ENCODE assay signal across 17 mouse cellular contexts in the genomic region with DNA sequence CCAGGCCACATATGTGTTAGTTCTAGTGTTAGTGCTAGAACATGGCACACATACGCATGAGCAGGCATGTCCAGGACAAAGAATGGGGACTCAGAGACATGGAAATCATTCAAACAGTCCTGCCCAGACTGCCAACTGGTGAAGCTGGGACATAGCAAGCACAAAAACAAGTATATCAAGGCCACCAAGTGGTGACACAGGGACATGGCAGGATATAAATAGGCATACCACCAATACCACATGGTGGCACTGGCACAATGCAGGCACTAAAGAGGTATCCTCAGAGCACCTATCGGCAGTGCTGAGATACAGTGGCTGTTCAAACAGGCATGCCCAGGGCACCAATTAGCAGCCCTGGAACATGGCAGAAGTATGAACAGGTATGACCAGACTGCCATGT. TPM values are rescaled to one million over a fixed set of nuclear protein-coding genes. Genes with fewer than 3 reads are reported as not detected.
DNase-seq lines count a peak whose midpoint lies in the region; ATAC-seq and TF ChIP-seq lines count a peak whose summit lies in the region.
"Had no signal": no experiment of that assay in that cellular context is flagged by ENCODE, and none has a peak within 500 bp of the region (broad histone marks: within the 10 kb centered on the region; RNA-seq: fewer than 3 reads in every experiment).

No protein-coding gene starts in this region.

- H3K27me3 ChIP-seq in lung, postnatal 0 days (replicated peaks; ENCODE audit: insufficient read depth, low read length): no peaks in the 10 kb centered on the region
- H3K27me3 ChIP-seq in G1E (ENCODE audit: insufficient read depth, low read length): no peaks in the 10 kb centered on the region
- H3K27me3 ChIP-seq in megakaryocyte, embryonic 14.5 days (replicated peaks): no peaks in the 10 kb centered on the region
- H3K27me3 ChIP-seq in embryonic facial prominence, embryonic 10.5 days (replicated peaks; ENCODE audit: low read depth, poor library complexity, severe bottlenecking): no peaks in the 10 kb centered on the region
- H3K27me3 ChIP-seq: heart, embryonic 12.5 days; liver, embryonic 13.5 days; neural tube, embryonic 13.5 days had no signal

- no peaks in the 10 kb centered on the region for H3K9me3 ChIP-seq in lung, postnatal 0 days (ENCODE audit: low read length)
- H3K9me3 ChIP-seq in G1E (replicated peaks): no peaks in the 10 kb centered on the region
- H3K9me3 ChIP-seq in megakaryocyte, embryonic 14.5 days: no peaks in the 10 kb centered on the region
- no peaks in the 10 kb centered on the region for H3K9me3 ChIP-seq in embryonic facial prominence, embryonic 10.5 days
- H3K9me3 ChIP-seq: liver, embryonic 13.5 days; neural tube, embryonic 13.5 days had no signal

- 89% methylated on average over 2 of the region's 2 CpGs for WGBS in lung, postnatal 0 days
- 87% methylated on average over 2 of the region's 2 CpGs for WGBS in embryonic facial prominence, embryonic 10.5 days

- H3K27ac ChIP-seq in lung, postnatal 0 days (ENCODE audit: low read length): no peak overlapping the region
- H3K27ac ChIP-seq in embryonic facial prominence, embryonic 10.5 days (replicated peaks): no peak overlapping the region
- H3K27ac ChIP-seq: liver, embryonic 13.5 days; neural tube, embryonic 13.5 days had no signal

- peak; percentile 61 for DNase-seq in heart, adult 11 months
- DNase-seq in heart, postnatal 14 days: no peak
- no peak for DNase-seq in lung, postnatal 0 days (ENCODE audit: low spot score)
- DNase-seq in lung, postnatal 25 days (ENCODE audit: low spot score): no peak
- DNase-seq in G1E (ENCODE audit: low spot score): no peak
- DNase-seq in embryonic facial prominence, embryonic 10.5 days (ENCODE audit: low spot score): no peak
- DNase-seq in gastrocnemius, postnatal 36 days: no peak
- DNase-seq: gastrocnemius, postnatal 14 days; heart, postnatal 4 days; liver, embryonic 13.5 days; lung, postnatal 36 days; spleen, adult 18-20 months; thymus, postnatal 14 days had no signal

- ATAC-seq in lung, postnatal 0 days: no peak
- ATAC-seq in G1E (ENCODE audit: extremely low read depth, insufficient number of reproducible peaks, low FRiP score, poor library complexity, severe bottlenecking): no peak
- ATAC-seq: CD4-positive, CD25-positive, alpha-beta regulatory T cell, adult 4 months had no signal

- TF ChIP-seq EP300 in lung, postnatal 0 days (IDR thresholded peaks at IDR 0.05): no peak

- no peak overlapping the region for H3K4me2 ChIP-seq in lung, postnatal 0 days (replicated peaks; ENCODE audit: low read depth, low read length)
- H3K4me2 ChIP-seq: heart, embryonic 12.5 days; liver, embryonic 13.5 days; neural tube, embryonic 13.5 days had no signal

- no peaks in the 10 kb centered on the region for H3K4me1 ChIP-seq in lung, postnatal 0 days (ENCODE audit: insufficient read depth, low read depth, low read length)
- no peaks in the 10 kb centered on the region for H3K4me1 ChIP-seq in G1E (ENCODE audit: insufficient read depth, low read depth, low read length)
- H3K4me1 ChIP-seq in megakaryocyte, embryonic 14.5 days: peaks cover 6% of the 10 kb centered on the region; the same call in 1 of the 2 replicates
- H3K4me1 ChIP-seq in embryonic facial prominence, embryonic 10.5 days: no peaks in the 10 kb centered on the region
- H3K4me1 ChIP-seq: heart, embryonic 12.5 days; liver, embryonic 13.5 days; neural tube, embryonic 13.5 days had no signal

- TF ChIP-seq CTCF in lung, postnatal 0 days (IDR thresholded peaks at IDR 0.05): 0 out of 2 replicates have a peak, but pooled peaks have one; percentile 5
- 0 out of 2 replicates have a peak, but pooled peaks have one; percentile 5 for TF ChIP-seq CTCF in G1E (IDR thresholded peaks at IDR 0.05; ENCODE audit: low read depth, low read length)

- intact Hi-C loops in heart, postnatal 14 days (cut with DNase I): no loop called here
- intact Hi-C loops in gastrocnemius, postnatal 36 days (cut with DNase I): no loop called here

- H3K9ac ChIP-seq in lung, postnatal 0 days (replicated peaks; ENCODE audit: low read depth): no peak overlapping the region
- H3K9ac ChIP-seq: heart, embryonic 12.5 days; liver, embryonic 13.5 days; neural tube, embryonic 13.5 days had no signal

- H3K36me3 ChIP-seq in lung, postnatal 0 days (ENCODE audit: insufficient read depth, low read length): no peaks in the 10 kb centered on the region
- no peaks in the 10 kb centered on the region for H3K36me3 ChIP-seq in G1E (replicated peaks)
- no peaks in the 10 kb centered on the region for H3K36me3 ChIP-seq in megakaryocyte, embryonic 14.5 days (replicated peaks; ENCODE audit: low read length)
- H3K36me3 ChIP-seq in embryonic facial prominence, embryonic 10.5 days (replicated peaks): no peaks in the 10 kb centered on the region
- H3K36me3 ChIP-seq: heart, embryonic 12.5 days; liver, embryonic 13.5 days; neural tube, embryonic 13.5 days had no signal

- no peak overlapping the region for H3K4me3 ChIP-seq in lung, postnatal 0 days (ENCODE audit: low read depth, low read length)
- no peak overlapping the region for H3K4me3 ChIP-seq in G1E (ENCODE audit: low read depth, low read length)
- peak overlapping the region; percentile 1 for H3K4me3 ChIP-seq in megakaryocyte, embryonic 14.5 days (replicated peaks)
- H3K4me3 ChIP-seq in embryonic facial prominence, embryonic 10.5 days: no peak overlapping the region
- H3K4me3 ChIP-seq: heart, embryonic 12.5 days; liver, embryonic 13.5 days; neural tube, embryonic 13.5 days had no signal

RNA-seq across cellular contexts. Expression of a gene that starts 33.5 kb away (rescaled TPM):
- under 1 TPM in 1 of 2 experiments, not detected in 1; 0.22 TPM for total RNA-seq in heart, postnatal 14 days (2021)
- polyA plus RNA-seq in lung, postnatal 0 days (2015; fragmentation: Nextera tagmentation; extraction: Ambion mirVana): 0.27 and 0.42 TPM in 2 replicates
- total RNA-seq in G1E (2014; fragmentation: Nextera tagmentation) (not detected in 2 replicates), G1E (2017) (0.06 and 0.16 TPM in 2 replicates)
- not detected in 2 replicates for polyA plus RNA-seq in G1E (2012)
- 0.13 TPM in 1 of 2 replicates, not detected in the other for polyA plus RNA-seq in megakaryocyte, embryonic 14.5 days (2012; ENCODE audit: insufficient read depth, low replicate concordance)
- 0.48 and 1.1 TPM in 2 replicates for polyA plus RNA-seq in embryonic facial prominence, embryonic 10.5 days (2016; fragmentation: Nextera tagmentation; extraction: Ambion mirVana)
- under 1 TPM; 0.10 to 0.13 TPM for total RNA-seq in gastrocnemius, postnatal 36 days (2021)
- total RNA-seq: heart, postnatal 4 days had no signal

RNA-seq across cellular contexts. Expression of a gene that starts 59.5 kb away (rescaled TPM):
- 10 to 100 TPM; 12.1 to 13.4 TPM for total RNA-seq in heart, postnatal 14 days (2021)
- polyA plus RNA-seq in lung, postnatal 0 days (2015; fragmentation: Nextera tagmentation; extraction: Ambion mirVana): 13.0 and 13.7 TPM in 2 replicates
- total RNA-seq in G1E (2014; fragmentation: Nextera tagmentation): 44.1 and 53.4 TPM in 2 replicates
- total RNA-seq in G1E (2017): 45.6 and 51.6 TPM in 2 replicates
- 1.6 and 2.6 TPM in 2 replicates for polyA plus RNA-seq in G1E (2012)
- 0.48 TPM in 1 of 2 replicates, not detected in the other for polyA plus RNA-seq in megakaryocyte, embryonic 14.5 days (2012; ENCODE audit: insufficient read depth, low replicate concordance)
- 32.6 and 35.5 TPM in 2 replicates for polyA plus RNA-seq in embryonic facial prominence, embryonic 10.5 days (2016; fragmentation: Nextera tagmentation; extraction: Ambion mirVana)
- 1 to 10 TPM; 7.7 to 8.2 TPM for total RNA-seq in gastrocnemius, postnatal 36 days (2021)
